Mouse (Mus musculus): Measurements from ENCODE around the gene Wdr47. TPM values are rescaled to one million over a fixed set of nuclear protein-coding genes. Genes with fewer than 3 reads are reported as not detected.
"Not testable (repeated sequence)": the region's sequence is repeated elsewhere in the genome, so short reads cannot be mapped to it uniquely, and the experiment has no call there.

Gene Wdr47
- polyA plus RNA-seq, 1 experiment from 2014 or later, result 12.5 TPM

DNA sequence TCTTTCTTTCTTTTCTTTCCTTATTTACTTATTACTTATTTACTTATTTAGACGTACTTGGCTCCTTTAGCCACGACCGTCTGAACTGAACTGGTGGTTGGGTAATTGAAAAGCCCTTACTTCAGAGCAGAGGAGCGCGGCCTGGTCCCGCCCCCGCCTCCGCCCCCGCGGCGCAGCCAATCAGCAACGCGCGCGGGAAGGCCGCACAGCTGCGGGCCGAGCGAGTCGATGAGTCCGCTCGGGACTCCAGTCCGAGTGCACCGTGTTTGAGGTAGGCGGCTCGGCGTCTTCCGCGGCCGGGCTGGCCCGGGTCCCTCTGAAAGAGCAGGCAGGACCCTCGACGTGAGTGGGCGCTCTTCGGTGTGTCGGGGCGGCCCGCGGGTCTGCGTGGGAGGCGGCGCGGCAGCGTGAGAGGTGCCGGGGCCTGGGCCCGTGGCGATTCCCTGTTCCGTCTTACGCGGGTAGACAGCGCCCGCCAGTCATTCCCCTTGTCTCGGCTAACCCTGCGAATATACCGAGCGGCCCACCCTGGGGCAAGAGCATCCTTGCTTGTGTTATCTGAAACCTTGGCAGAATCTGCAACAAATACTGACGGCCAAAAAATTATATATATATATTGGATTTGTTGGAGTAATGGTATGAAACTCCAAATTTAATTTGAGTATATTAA, 62.8 kb downstream of the Wdr47 start, which contains the start of gene Clcc1:
Gene Clcc1 (plus strand): TSS at position 204 of the 670 bp plus-strand sequence.
- ATAC-seq (ENCODE audit: low read depth), result peak; percentile 98
- Histone ChIP-seq H3K9ac (ENCODE audit: low read length) (peak within 1 kb of the TSS; percentile 98), H3K4me2 (ENCODE audit: low read depth, low read length) (peak within 1 kb of the TSS; percentile 82), H3K27me3 (ENCODE audit: control insufficient read depth, insufficient read depth, low read depth, low read length) (no peaks in the 10 kb centered on the region), H3K27ac (ENCODE audit: low read length) (peak within 1 kb of the TSS; percentile 86), H3K4me3 (ENCODE audit: low read length) (peak within 1 kb of the TSS; percentile 93), H3K9me3 (ENCODE audit: control insufficient read depth, low read length) (no peaks in the 10 kb centered on the region), H3K36me3 (ENCODE audit: control insufficient read depth, insufficient read depth, low read length) (no peaks in the 10 kb centered on the region), H3K4me1 (replicated peaks; ENCODE audit: control insufficient read depth, insufficient read depth, low read length) (peaks cover 12% of the 10 kb centered on the region)
- WGBS, result under 1% methylated on average over 56 of the region's 57 CpGs

DNA sequence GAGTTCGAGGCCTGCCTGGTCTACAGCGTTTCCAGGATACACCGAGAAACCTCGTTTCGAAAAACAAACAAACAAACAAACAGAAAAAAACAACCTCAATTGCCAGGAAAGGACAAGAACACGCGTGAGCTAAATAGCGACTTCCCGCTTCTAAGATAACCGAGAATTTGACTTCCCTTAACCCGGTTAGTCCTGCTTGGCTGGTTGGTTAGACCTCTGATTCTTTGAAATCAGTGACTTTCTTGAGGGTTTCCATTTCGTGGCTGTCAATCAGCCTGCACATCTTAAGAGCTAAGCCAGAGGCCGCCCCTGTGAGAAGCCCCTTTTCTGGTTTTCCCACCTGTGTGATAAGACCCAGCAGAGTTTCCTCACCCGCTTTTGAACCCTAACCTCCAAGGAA, 63.5 kb downstream of the Wdr47 start:
- Histone ChIP-seq H3K4me1 (replicated peaks; ENCODE audit: control insufficient read depth, insufficient read depth, low read length) (peaks cover 12% of the 10 kb centered on the region), H3K27me3 (ENCODE audit: control insufficient read depth, insufficient read depth, low read depth, low read length) (no peaks in the 10 kb centered on the region), H3K27ac (ENCODE audit: low read length) (no peak overlapping the region), H3K4me3 (ENCODE audit: low read length) (peak overlapping the region; percentile 93), H3K9me3 (ENCODE audit: control insufficient read depth, low read length) (no peaks in the 10 kb centered on the region), H3K4me2 (ENCODE audit: low read depth, low read length) (peak overlapping the region; percentile 82), H3K36me3 (ENCODE audit: control insufficient read depth, insufficient read depth, low read length) (no peaks in the 10 kb centered on the region), H3K9ac (ENCODE audit: low read length) (peak overlapping the region; percentile 98)
- WGBS, result 12% methylated on average over 14 of the region's 14 CpGs
- ATAC-seq (ENCODE audit: low read depth), result no peak

DNA sequence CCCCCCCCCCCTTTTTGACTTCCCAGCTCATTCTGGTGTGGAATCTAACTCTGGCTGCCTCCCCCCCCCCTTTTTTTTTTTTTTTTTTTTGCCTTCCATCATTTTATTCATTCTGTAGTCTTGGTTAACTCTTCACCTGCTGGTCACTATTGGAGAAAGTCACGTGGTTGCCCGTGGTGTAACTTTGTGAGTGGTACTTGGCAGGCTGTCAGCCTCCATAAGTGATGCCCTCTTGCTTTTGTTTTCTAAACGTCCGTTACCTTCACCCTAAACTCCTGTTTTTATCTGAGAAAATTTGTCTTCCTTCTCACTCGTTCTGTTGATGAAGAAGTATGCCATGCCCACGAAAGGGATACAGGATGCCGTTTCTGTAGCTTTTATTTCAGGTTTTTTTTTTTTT, 64.4 kb downstream of the Wdr47 start:
- Histone ChIP-seq H3K27me3 (ENCODE audit: control insufficient read depth, insufficient read depth, low read depth, low read length) (no peaks in the 10 kb centered on the region), H3K27ac (ENCODE audit: low read length) (no peak overlapping the region), H3K4me2 (ENCODE audit: low read depth, low read length) (no peak overlapping the region), H3K9ac (ENCODE audit: low read length) (no peak overlapping the region), H3K36me3 (ENCODE audit: control insufficient read depth, insufficient read depth, low read length) (no peaks in the 10 kb centered on the region), H3K4me3 (ENCODE audit: low read length) (no peak overlapping the region), H3K9me3 (ENCODE audit: control insufficient read depth, low read length) (no peaks in the 10 kb centered on the region), H3K4me1 (replicated peaks; ENCODE audit: control insufficient read depth, insufficient read depth, low read length) (peaks cover 12% of the 10 kb centered on the region)
- 80% methylated on average over 7 of the region's 7 CpGs for WGBS
- no peak for ATAC-seq (ENCODE audit: low read depth)

DNA sequence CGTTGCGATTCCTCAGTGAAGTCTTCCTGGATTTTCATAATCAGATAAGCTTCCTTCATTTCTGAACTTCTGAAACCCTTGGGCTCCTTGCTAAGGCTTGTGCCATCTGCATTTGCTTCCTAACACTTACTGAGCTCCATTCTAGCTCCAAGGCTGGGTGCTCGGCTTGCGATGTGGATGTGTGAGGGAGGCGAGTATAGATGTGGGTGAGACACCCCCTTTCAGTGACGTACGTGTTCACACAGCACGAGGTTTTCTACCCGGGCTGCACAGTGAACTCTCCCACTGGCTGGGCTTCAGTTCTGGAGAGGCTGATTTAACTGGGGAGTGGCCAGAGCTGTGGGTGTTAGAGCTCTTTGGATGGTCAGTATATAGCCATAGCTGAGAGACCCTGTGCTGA, 67.5 kb downstream of the Wdr47 start:
- Histone ChIP-seq H3K36me3 (ENCODE audit: control insufficient read depth, insufficient read depth, low read length) (peaks cover 17% of the 10 kb centered on the region), H3K4me3 (ENCODE audit: low read length) (no peak overlapping the region), H3K9me3 (ENCODE audit: control insufficient read depth, low read length) (no peaks in the 10 kb centered on the region), H3K4me1 (replicated peaks; ENCODE audit: control insufficient read depth, insufficient read depth, low read length) (peaks cover 12% of the 10 kb centered on the region), H3K27ac (ENCODE audit: low read length) (no peak overlapping the region), H3K27me3 (ENCODE audit: control insufficient read depth, insufficient read depth, low read depth, low read length) (no peaks in the 10 kb centered on the region), H3K9ac (ENCODE audit: low read length) (no peak overlapping the region), H3K4me2 (ENCODE audit: low read depth, low read length) (no peak overlapping the region)
- WGBS, result 94% methylated on average over 9 of the region's 9 CpGs
- no peak for ATAC-seq (ENCODE audit: low read depth)

DNA sequence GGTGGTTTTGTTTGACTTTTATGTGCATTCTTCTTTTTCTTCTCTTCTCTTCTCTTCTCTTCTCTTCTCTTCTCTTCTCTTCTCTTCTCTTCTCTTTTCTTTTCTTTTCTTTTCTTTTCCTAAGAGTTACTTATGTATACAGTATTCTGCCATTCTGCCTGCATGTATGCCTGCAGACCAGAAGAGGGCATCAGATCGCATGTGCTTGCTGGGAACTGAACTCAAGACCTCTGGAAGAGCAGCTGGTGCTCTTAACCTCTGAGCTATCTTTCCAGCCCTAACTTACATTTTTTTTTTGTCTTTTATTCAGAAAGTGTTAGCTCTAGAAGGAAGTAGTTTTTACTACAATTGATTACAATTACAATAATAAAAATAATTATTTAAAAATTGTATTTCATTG, 69.9 kb downstream of the Wdr47 start:
- Histone ChIP-seq H3K27ac (ENCODE audit: low read length) (no peak overlapping the region), H3K9me3 (ENCODE audit: control insufficient read depth, low read length) (no peaks in the 10 kb centered on the region), H3K9ac (ENCODE audit: low read length) (no peak overlapping the region), H3K4me2 (ENCODE audit: low read depth, low read length) (no peak overlapping the region), H3K36me3 (ENCODE audit: control insufficient read depth, insufficient read depth, low read length) (peaks cover 26% of the 10 kb centered on the region), H3K4me1 (replicated peaks; ENCODE audit: control insufficient read depth, insufficient read depth, low read length) (no peaks in the 10 kb centered on the region), H3K4me3 (ENCODE audit: low read length) (no peak overlapping the region), H3K27me3 (ENCODE audit: control insufficient read depth, insufficient read depth, low read depth, low read length) (no peaks in the 10 kb centered on the region)
- 89% methylated on average over 1 of the region's 1 CpGs for WGBS
- ATAC-seq (ENCODE audit: low read depth), result no peak

DNA sequence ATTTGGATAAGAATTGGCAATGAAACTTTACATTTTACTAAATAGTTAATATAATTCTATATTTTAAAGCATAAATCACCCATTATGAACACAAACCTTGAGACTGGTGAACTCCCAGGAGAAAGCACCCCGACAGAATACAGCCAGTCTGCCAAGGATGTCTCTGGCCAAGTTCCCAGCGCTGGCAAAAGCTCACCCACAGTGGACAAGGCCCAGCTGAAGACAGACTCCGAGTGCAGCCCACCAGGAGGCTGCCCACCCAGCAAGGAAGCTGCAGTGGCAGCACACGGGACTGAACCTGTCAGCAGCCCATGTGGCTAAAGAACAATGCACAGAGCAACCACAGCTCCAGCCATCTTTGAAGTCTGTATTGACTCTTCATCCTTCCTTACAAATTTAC, 85.5 kb downstream of the Wdr47 start:
- Histone ChIP-seq H3K27me3 (ENCODE audit: control insufficient read depth, insufficient read depth, low read depth, low read length) (no peaks in the 10 kb centered on the region), H3K4me3 (ENCODE audit: low read length) (no peak overlapping the region), H3K4me1 (replicated peaks; ENCODE audit: control insufficient read depth, insufficient read depth, low read length) (no peaks in the 10 kb centered on the region), H3K9me3 (ENCODE audit: control insufficient read depth, low read length) (no peaks in the 10 kb centered on the region), H3K27ac (ENCODE audit: low read length) (no peak overlapping the region), H3K4me2 (ENCODE audit: low read depth, low read length) (no peak overlapping the region), H3K36me3 (ENCODE audit: control insufficient read depth, insufficient read depth, low read length) (peaks cover 58% of the 10 kb centered on the region), H3K9ac (ENCODE audit: low read length) (no peak overlapping the region)
- 58% methylated on average over 4 of the region's 4 CpGs for WGBS
- ATAC-seq (ENCODE audit: low read depth), result no peak

DNA sequence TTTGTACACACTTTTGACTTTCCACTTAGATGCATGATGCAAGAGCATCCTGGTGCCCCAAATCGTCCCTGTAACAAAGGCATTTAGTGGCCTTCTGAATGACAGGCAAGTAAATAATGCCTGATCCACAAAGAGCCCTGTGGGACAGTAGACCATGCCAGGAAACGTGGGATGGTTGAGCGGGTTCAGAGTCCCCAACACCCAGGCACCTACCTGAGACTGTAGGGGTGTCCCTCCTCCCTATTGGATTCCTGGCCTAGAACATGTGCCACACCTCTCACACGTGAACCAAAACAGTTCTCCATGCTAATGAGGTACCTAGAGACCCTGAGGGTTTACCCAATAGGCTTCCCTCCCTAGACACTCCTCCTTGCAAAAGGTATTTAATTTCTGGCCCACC, 89.9 kb downstream of the Wdr47 start:
- Histone ChIP-seq H3K4me3 (ENCODE audit: low read length) (no peak overlapping the region), H3K27me3 (ENCODE audit: control insufficient read depth, insufficient read depth, low read depth, low read length) (no peaks in the 10 kb centered on the region), H3K27ac (ENCODE audit: low read length) (no peak overlapping the region), H3K9ac (ENCODE audit: low read length) (no peak overlapping the region), H3K4me2 (ENCODE audit: low read depth, low read length) (no peak overlapping the region), H3K4me1 (replicated peaks; ENCODE audit: control insufficient read depth, insufficient read depth, low read length) (no peaks in the 10 kb centered on the region), H3K36me3 (ENCODE audit: control insufficient read depth, insufficient read depth, low read length) (peaks cover 38% of the 10 kb centered on the region), H3K9me3 (ENCODE audit: control insufficient read depth, low read length) (no peaks in the 10 kb centered on the region)
- 79% methylated on average over 4 of the region's 4 CpGs for WGBS
- no peak for ATAC-seq (ENCODE audit: low read depth)

DNA sequence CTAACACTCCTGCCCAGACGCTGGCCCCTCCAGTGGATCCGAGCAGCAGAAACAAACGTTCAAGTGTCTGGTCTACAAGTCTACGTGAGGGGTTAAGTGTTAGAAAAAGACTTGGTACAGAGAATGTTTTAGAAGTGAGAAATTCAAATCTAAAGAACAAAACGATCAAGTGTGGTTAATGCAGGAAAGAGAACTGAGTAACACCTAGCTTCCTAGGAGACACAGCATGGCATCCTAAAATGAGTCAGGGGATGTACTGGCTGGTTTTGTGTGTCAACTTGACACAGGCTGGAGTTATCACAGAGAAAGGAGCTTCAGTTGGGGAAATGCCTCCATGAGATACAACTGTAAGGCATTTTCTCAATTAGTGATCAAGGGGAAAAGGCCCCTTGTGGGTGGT, 92.5 kb downstream of the Wdr47 start:
- not testable (repeated sequence) for H3K27ac ChIP-seq (ENCODE audit: low read length); H3K4me3 ChIP-seq (ENCODE audit: low read length); H3K9me3 ChIP-seq (ENCODE audit: control insufficient read depth, low read length); H3K4me2 ChIP-seq (ENCODE audit: low read depth, low read length); H3K4me1 ChIP-seq (replicated peaks; ENCODE audit: control insufficient read depth, insufficient read depth, low read length); ATAC-seq (ENCODE audit: low read depth); H3K27me3 ChIP-seq (ENCODE audit: control insufficient read depth, insufficient read depth, low read depth, low read length); H3K9ac ChIP-seq (ENCODE audit: low read length)
- 82% methylated on average over 5 of the region's 5 CpGs for WGBS
- peaks cover 26% of the 10 kb centered on the region for H3K36me3 ChIP-seq (ENCODE audit: control insufficient read depth, insufficient read depth, low read length)

DNA sequence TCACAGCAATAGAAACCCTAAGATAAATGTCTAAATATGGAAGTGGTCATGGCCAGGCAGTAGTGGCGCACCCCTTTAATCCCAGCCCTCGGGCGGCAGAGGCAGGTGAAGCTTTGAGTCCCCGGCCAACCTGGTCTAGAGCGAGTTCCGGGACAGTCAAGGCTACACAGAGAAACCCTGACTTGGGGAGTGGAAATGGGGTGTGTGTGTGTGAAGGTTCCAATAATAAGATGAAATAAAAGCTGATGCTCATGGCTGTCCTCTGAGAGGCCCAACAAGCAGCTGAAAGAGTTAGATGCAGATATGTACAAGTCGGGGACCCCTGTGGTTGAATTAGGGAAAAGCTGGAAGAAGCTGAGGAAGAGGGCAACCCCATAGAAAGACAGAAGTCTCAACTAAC, 94.6 kb downstream of the Wdr47 start:
- Histone ChIP-seq H3K9ac (ENCODE audit: low read length) (no peak overlapping the region), H3K4me2 (ENCODE audit: low read depth, low read length) (no peak overlapping the region), H3K27me3 (ENCODE audit: control insufficient read depth, insufficient read depth, low read depth, low read length) (no peaks in the 10 kb centered on the region), H3K4me3 (ENCODE audit: low read length) (no peak overlapping the region), H3K27ac (ENCODE audit: low read length) (no peak overlapping the region), H3K36me3 (ENCODE audit: control insufficient read depth, insufficient read depth, low read length) (peaks cover 18% of the 10 kb centered on the region), H3K9me3 (ENCODE audit: control insufficient read depth, low read length) (no peaks in the 10 kb centered on the region), H3K4me1 (replicated peaks; ENCODE audit: control insufficient read depth, insufficient read depth, low read length) (no peaks in the 10 kb centered on the region)
- no peak for ATAC-seq (ENCODE audit: low read depth)
- WGBS, result 96% methylated on average over 7 of the region's 7 CpGs

DNA sequence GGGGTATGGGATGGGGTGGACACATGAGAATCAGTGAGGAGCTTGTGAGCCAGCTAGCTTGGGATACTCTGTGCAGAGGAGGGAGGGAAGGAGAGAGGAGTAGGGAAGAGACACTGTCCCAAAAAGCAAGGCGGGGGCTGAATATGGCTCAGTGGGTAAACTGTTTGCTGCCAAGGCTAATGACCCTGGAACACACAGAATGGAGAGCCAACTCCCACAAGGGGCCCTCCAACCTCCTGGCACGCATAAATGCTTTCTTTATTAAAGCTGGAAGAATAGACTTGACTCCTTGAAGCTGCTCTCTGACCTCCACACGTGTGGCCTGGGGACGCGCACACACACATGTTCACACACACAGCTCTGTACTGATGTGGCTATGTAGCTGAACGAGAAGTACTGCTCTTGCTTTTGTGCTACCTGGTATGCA, 97.9 kb downstream of the Wdr47 start:
- H3K9ac ChIP-seq (ENCODE audit: low read length), result no peak overlapping the region
- 77% methylated on average over 6 of the region's 6 CpGs for whole genome bisulfite sequencing
- H3K27me3 ChIP-seq (ENCODE audit: control insufficient read depth, insufficient read depth, low read depth, low read length), result no peaks in the 10 kb centered on the region
- no peak for ATAC-seq (ENCODE audit: low read depth)
- no peak overlapping the region for H3K27ac ChIP-seq (ENCODE audit: low read length)
- no peaks in the 10 kb centered on the region for H3K4me1 ChIP-seq (replicated peaks; ENCODE audit: control insufficient read depth, insufficient read depth, low read length)
- no peaks in the 10 kb centered on the region for H3K9me3 ChIP-seq (ENCODE audit: control insufficient read depth, low read length)
- peaks cover 12% of the 10 kb centered on the region for H3K36me3 ChIP-seq (ENCODE audit: control insufficient read depth, insufficient read depth, low read length)
- no peak overlapping the region for H3K4me3 ChIP-seq (ENCODE audit: low read length)
- no peak overlapping the region for H3K4me2 ChIP-seq (ENCODE audit: low read depth, low read length)

Measured in lung, embryonic 16.5 days (tissue).